Mouse (Mus musculus) lung, postnatal 25 days (tissue): Measurements from ENCODE around the gene Treml2.
"Not testable (repeated sequence)": the region's sequence is repeated elsewhere in the genome, so short reads cannot be mapped to it uniquely, and the experiment has no call there.

Experiments used
- DNase-seq: peaks from one replicate; pipeline ENCODE4 v3.0.0; 2022; ENCODE audit warnings: low spot score

Gene Treml2

GRCm38 (mm10) chr17:48347287-48347686 lies 48.0 kb downstream of the Treml2 start:
- DNase-seq = no peak

- no peak for DNase-seq
These were observed 51.4 kb downstream of the Treml2 start for GRCm38 (mm10) chr17:48350681-48351193.

- DNase-seq = not testable (repeated sequence)
These were observed 53.7 kb downstream of the Treml2 start for GRCm38 (mm10) chr17:48352976-48353375.

- DNase-seq = no peak
These were observed 56.5 kb downstream of the Treml2 start for GRCm38 (mm10) chr17:48355822-48356221.

- no peak for DNase-seq
These were observed 58.6 kb downstream of the Treml2 start for GRCm38 (mm10) chr17:48357892-48358291.

- DNase-seq = no peak
These were observed 60.3 kb downstream of the Treml2 start, which contains the start of gene Treml1 for GRCm38 (mm10) chr17:48359616-48360015. Gene Treml1, plus strand, starts transcription at chr17:48359916.

- DNase-seq = no peak
These were observed 61.2 kb downstream of the Treml2 start for GRCm38 (mm10) chr17:48360462-48360861.
